Mouse (Mus musculus): ENCODE measurements at regions not wholly inside any gene's neighbourhood (a gene's known extent, or its start where the extent isn't known, plus 50 kb on each side); places are given as distances from the start of the nearest gene placed in this dataset.

DNA sequence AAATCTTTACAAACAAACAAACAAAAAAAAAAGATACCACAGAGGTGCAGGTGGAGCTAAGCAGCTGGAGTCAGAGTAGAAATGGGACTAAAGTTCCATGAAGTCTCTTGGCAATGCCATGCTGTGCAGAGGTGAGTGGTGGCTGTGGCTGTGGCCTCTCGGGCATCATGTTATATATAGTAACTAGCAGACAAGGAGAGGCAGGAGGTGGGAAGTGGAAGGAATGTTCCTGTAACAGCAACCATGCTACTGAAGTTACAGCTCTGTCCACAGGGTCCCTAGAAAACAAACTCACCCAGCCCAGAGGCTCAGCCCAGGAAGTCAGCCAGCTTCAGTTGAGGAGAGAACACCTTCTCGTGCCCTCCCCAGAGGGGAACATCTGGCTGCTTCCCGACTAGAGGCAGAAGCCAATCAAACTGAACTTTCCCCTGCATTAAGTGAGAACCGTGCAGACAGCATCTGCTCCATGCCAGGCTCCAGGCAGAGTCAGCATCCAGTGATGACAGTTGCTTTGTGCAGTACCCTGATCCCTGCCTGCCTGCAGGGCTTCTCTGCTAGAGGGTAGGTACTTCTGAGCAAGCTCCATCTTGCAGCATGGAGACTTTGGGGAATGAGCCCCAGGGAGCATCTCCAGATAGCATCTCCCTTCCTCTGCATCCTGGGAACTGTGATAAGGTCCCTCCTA, 154.2 kb downstream of the Rybp start:
- WGBS: 40% methylated on average over 4 of the region's 4 CpGs
- Histone ChIP-seq H3K4me1 (replicated peaks; ENCODE audit: control insufficient read depth, insufficient read depth, low read length) (no peaks in the 10 kb centered on the region; the same call in 1 of the 2 replicates), H3K27me3 (ENCODE audit: control insufficient read depth, insufficient read depth, low read depth, low read length) (no peaks in the 10 kb centered on the region; the same call in 1 of the 2 replicates), H3K9ac (ENCODE audit: low read length) (no peak overlapping the region), H3K27ac (ENCODE audit: low read length) (no peak overlapping the region), H3K4me2 (ENCODE audit: low read depth, low read length) (no peak overlapping the region), H3K4me3 (ENCODE audit: low read length) (no peak overlapping the region), H3K9me3 (ENCODE audit: control insufficient read depth, low read length) (no peaks in the 10 kb centered on the region), H3K36me3 (ENCODE audit: control insufficient read depth, insufficient read depth, low read length) (no peaks in the 10 kb centered on the region)
- no peak for ATAC-seq (ENCODE audit: low read depth)

DNA sequence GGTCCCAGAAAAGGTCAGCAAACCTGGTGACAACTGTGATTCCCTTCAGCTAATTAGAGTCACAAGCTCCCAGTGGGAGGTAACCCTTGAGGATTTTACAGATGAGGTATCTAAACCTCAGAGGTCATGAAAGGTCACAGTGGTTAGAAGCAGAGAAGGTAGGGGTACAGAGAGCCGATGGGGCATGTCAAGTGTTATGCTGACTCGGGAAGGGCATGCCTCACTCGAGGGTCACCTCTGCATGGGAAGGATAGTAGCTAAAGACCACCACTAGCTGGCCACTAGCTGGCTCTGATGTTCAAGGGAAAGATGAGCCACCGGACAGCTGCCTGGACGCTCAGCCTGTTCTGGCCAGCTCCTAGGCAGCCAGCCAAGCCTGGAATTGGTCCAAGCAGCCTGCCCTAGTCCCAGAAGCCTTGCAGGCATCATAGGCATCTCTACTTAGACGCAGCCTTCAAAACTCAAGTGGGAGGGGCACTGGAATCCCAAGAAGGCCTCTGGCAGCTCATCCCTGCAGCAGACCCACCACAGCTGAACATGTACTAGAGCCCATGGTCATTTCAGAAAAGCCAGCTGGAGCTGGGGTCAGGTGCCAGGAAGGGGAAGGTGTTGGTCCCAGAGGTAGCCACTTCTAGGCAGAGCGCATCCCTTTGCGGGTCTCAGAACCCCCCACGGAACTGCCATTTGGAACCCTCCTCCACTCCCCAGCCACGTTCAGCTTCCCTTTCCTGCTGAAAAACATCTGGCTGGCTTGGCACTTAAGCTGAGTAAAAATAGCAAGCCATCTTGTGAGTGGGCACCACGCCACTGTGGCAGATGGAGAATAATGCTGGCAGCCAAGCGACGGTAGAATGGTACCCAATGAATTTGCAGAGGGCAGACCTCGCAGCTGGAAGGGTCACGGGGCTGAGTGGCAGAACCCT, 159.8 kb downstream of the Rybp start:
- Histone ChIP-seq H3K9ac (ENCODE audit: low read length) (no peak overlapping the region), H3K4me2 (ENCODE audit: low read depth, low read length) (no peak overlapping the region), H3K27me3 (ENCODE audit: control insufficient read depth, insufficient read depth, low read depth, low read length) (no peaks in the 10 kb centered on the region), H3K27ac (ENCODE audit: low read length) (no peak overlapping the region), H3K4me1 (replicated peaks; ENCODE audit: control insufficient read depth, insufficient read depth, low read length) (peaks cover 13% of the 10 kb centered on the region), H3K36me3 (ENCODE audit: control insufficient read depth, insufficient read depth, low read length) (no peaks in the 10 kb centered on the region), H3K9me3 (ENCODE audit: control insufficient read depth, low read length) (0 out of 2 replicates have a peak, but pooled peaks cover 5% of the 10 kb centered on the region), H3K4me3 (ENCODE audit: low read length) (no peak overlapping the region)
- peak; percentile 92 for ATAC-seq (ENCODE audit: low read depth)
- 33% methylated on average over 15 of the region's 15 CpGs for WGBS

DNA sequence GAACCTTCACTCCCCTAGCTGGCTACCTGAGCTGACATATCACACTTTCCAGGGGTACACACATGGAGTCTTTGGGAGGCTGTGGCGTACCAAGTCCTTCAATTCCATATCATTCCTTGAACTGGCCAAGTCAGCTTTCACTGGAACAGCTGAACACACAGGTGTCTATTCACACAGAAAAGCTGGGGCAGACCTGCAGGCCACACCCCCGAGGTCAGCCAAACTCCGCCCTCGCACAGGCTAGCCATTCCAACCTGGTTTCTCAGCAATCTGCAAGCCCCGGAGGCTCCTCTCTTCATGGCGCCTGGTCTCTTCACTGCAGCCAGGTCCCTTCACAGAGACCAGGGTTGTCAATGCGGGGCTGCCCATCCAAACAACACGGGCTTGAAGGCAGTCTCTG, 160.5 kb downstream of the Rybp start:
- no peak for ATAC-seq (ENCODE audit: low read depth)
- no peak overlapping the region for H3K4me3 ChIP-seq (ENCODE audit: low read length)
- no peaks in the 10 kb centered on the region for H3K36me3 ChIP-seq (ENCODE audit: control insufficient read depth, insufficient read depth, low read length)
- 0 out of 2 replicates have a peak, but pooled peaks cover 5% of the 10 kb centered on the region for H3K9me3 ChIP-seq (ENCODE audit: control insufficient read depth, low read length)
- no peak overlapping the region for H3K4me2 ChIP-seq (ENCODE audit: low read depth, low read length)
- no peaks in the 10 kb centered on the region for H3K27me3 ChIP-seq (ENCODE audit: control insufficient read depth, insufficient read depth, low read depth, low read length)
- H3K27ac ChIP-seq (ENCODE audit: low read length): no peak overlapping the region
- WGBS: 43% methylated on average over 8 of the region's 8 CpGs
- H3K9ac ChIP-seq (ENCODE audit: low read length): no peak overlapping the region
- H3K4me1 ChIP-seq (replicated peaks; ENCODE audit: control insufficient read depth, insufficient read depth, low read length): peaks cover 13% of the 10 kb centered on the region

DNA sequence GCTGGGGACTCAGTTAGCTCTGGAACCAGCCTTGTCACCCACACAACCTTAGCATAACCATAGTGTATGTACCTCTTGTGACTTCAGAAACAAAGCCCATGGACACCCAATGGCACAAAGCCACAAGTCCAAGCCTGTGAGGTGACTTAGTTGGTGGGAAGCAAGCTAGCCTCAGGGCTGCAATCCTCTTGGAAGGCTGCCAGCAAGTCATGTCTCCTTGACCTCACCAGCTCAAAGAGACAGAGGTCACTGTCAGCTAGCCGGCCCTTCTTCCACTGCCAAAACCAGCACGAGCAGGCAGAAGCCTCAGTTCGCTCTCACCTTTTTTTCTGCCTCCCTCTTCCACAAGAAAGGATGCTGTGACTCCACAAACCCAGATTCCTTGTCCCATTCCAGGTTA, 161.0 kb downstream of the Rybp start:
- Histone ChIP-seq H3K4me1 (replicated peaks; ENCODE audit: control insufficient read depth, insufficient read depth, low read length) (peaks cover 13% of the 10 kb centered on the region), H3K27ac (ENCODE audit: low read length) (no peak overlapping the region), H3K4me3 (ENCODE audit: low read length) (no peak overlapping the region), H3K36me3 (ENCODE audit: control insufficient read depth, insufficient read depth, low read length) (no peaks in the 10 kb centered on the region), H3K9ac (ENCODE audit: low read length) (no peak overlapping the region), H3K9me3 (ENCODE audit: control insufficient read depth, low read length) (0 out of 2 replicates have a peak, but pooled peaks cover 5% of the 10 kb centered on the region), H3K4me2 (ENCODE audit: low read depth, low read length) (no peak overlapping the region), H3K27me3 (ENCODE audit: control insufficient read depth, insufficient read depth, low read depth, low read length) (no peaks in the 10 kb centered on the region)
- ATAC-seq (ENCODE audit: low read depth): no peak
- 48% methylated on average over 3 of the region's 3 CpGs for whole genome bisulfite sequencing

DNA sequence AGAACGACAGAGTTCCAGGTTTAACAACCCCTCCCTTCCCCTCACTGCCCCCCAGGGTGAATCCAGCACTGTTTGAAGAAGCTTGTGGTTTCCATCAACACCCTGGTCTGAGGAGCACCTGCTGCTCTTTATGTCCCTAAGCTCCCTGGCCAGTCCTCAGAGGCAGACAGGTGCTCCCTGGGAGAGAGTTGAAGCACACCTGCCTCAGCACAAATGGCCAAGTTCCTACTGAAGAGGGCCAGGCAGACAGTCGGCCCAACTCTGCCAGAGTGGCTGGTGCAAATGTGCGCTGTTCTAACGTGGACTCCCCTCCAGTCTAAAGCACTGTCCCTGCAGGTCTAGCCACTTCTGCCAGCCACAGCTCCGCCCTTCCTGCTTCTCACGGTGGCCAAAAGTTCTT, 166.0 kb downstream of the Rybp start:
- Histone ChIP-seq H3K27ac (ENCODE audit: low read length) (no peak overlapping the region), H3K4me2 (ENCODE audit: low read depth, low read length) (no peak overlapping the region), H3K4me3 (ENCODE audit: low read length) (no peak overlapping the region), H3K9me3 (ENCODE audit: control insufficient read depth, low read length) (0 out of 2 replicates have a peak, but pooled peaks cover 5% of the 10 kb centered on the region), H3K9ac (ENCODE audit: low read length) (no peak overlapping the region), H3K27me3 (ENCODE audit: control insufficient read depth, insufficient read depth, low read depth, low read length) (no peaks in the 10 kb centered on the region), H3K36me3 (ENCODE audit: control insufficient read depth, insufficient read depth, low read length) (no peaks in the 10 kb centered on the region), H3K4me1 (replicated peaks; ENCODE audit: control insufficient read depth, insufficient read depth, low read length) (no peaks in the 10 kb centered on the region)
- ATAC-seq (ENCODE audit: low read depth): no peak
- 29% methylated on average over 6 of the region's 6 CpGs for WGBS

DNA sequence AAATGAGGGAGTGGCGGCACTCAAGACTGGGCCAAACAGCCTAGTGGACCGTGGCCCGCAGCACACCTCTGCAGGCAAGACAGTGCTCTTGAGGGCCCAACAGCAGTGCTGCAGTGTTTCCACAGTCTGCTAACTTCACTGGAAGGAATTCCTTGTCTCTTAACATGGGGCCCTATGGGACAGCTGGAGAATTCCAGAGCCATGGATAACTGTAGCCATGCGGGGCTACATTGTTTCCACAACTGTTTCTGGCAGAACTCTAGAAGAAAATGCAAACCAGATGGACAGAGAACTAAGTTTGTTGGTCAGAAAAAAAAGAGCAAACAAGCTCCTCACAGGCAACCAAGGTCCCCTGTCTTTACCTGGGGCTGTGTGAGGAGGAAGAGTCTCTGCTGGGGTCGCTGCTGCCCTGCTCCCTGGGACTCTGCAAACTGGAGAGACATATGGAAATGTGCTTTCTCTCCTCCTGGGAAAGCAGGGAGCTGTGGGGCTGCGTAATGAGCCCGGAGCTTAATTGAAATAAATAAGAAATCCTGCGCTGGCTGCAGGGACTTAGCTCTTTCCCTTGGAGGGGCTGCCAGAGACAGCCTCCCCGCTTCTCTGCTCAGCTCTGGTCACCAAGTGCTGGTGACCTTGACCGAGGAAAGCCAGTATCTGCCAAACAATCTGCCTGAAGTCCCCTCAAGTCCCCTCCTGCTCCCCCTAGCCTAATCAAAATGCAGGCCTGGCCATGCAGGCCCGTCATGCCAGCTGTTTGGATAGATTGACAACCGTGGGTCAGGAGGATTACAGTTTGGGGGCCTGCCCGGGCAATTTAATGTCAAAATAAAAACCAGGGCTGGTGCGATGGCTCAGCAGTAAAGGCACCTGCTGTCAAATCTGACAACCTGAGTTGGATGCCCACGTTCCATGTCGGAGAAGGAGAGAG, 167.0 kb downstream of the Rybp start:
- Histone ChIP-seq H3K27ac (ENCODE audit: low read length) (no peak overlapping the region), H3K9me3 (ENCODE audit: control insufficient read depth, low read length) (0 out of 2 replicates have a peak, but pooled peaks cover 2% of the 10 kb centered on the region), H3K9ac (ENCODE audit: low read length) (no peak overlapping the region), H3K27me3 (ENCODE audit: control insufficient read depth, insufficient read depth, low read depth, low read length) (no peaks in the 10 kb centered on the region), H3K4me2 (ENCODE audit: low read depth, low read length) (no peak overlapping the region), H3K4me1 (replicated peaks; ENCODE audit: control insufficient read depth, insufficient read depth, low read length) (no peaks in the 10 kb centered on the region), H3K36me3 (ENCODE audit: control insufficient read depth, insufficient read depth, low read length) (no peaks in the 10 kb centered on the region), H3K4me3 (ENCODE audit: low read length) (no peak overlapping the region)
- WGBS: 70% methylated on average over 16 of the region's 16 CpGs
- ATAC-seq (ENCODE audit: low read depth): no peak

DNA sequence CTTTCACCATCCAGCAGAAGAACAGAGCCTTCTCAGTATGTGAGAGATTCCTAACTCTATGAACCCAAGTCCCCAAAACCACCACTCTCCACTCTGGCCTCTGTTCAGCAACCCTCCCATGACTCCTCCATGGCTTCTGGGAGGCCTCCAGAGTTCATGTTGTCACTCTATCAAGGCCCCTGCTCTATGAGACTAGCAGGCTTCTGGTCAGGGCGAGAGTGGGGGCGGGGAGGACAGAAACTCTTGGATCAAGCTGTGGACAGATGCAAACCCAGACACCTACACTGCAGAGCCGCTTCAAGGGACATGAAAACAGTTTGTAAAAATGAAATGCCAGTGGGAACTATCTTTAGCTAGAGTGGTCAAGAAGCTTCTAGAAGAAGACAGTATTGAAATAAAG, 170.2 kb downstream of the Rybp start:
- H3K4me2 ChIP-seq (ENCODE audit: low read depth, low read length): no peak overlapping the region
- no peak overlapping the region for H3K27ac ChIP-seq (ENCODE audit: low read length)
- no peaks in the 10 kb centered on the region for H3K36me3 ChIP-seq (ENCODE audit: control insufficient read depth, insufficient read depth, low read length)
- no peak overlapping the region for H3K4me3 ChIP-seq (ENCODE audit: low read length)
- no peak for ATAC-seq (ENCODE audit: low read depth)
- H3K9ac ChIP-seq (ENCODE audit: low read length): no peak overlapping the region
- H3K4me1 ChIP-seq (replicated peaks; ENCODE audit: control insufficient read depth, insufficient read depth, low read length): no peaks in the 10 kb centered on the region
- H3K27me3 ChIP-seq (ENCODE audit: control insufficient read depth, insufficient read depth, low read depth, low read length): no peaks in the 10 kb centered on the region
- H3K9me3 ChIP-seq (ENCODE audit: control insufficient read depth, low read length): no peaks in the 10 kb centered on the region
- WGBS: 84% methylated on average over 3 of the region's 3 CpGs

DNA sequence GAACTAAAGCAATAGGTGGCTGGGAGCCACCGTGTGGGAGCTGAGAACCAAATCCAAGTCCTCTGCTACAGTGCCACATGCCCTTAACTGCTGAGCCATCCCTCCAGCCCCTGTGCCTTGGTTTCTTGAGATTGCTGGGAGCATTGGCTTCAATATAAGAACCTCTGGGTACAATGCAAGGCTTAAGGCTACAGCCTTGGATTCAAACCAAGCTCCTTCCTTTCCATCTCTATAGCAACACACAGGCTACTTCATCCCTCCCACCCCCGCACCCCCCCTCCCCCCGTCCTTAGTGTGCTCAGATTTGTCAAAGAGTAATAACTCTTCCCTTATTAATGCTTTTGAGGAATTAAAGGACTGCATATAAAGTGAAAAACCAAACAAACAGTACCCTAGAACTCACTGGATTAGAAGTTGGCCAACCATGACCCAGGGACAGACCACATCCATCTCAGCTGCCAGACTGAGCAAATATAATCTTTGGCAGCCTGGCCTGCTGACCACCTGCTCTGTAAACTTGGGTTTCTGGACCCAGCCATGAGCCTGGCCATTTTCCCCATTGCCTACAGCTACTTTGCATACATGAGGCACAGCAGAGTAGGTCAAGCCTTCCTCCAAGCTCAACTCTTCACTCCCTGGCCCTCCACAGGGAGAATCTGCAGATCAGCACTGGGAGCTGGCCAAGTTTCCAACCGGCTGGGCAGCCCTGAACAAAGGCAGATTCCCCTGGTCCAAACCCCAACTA, 173.7 kb downstream of the Rybp start:
- H3K4me3 ChIP-seq (ENCODE audit: low read length): no peak overlapping the region
- 0 out of 2 replicates have a peak, but pooled peaks have one; percentile 36 for ATAC-seq (ENCODE audit: low read depth)
- no peak overlapping the region for H3K9ac ChIP-seq (ENCODE audit: low read length)
- WGBS: 49% methylated on average over 4 of the region's 4 CpGs
- no peaks in the 10 kb centered on the region for H3K9me3 ChIP-seq (ENCODE audit: control insufficient read depth, low read length)
- no peak overlapping the region for H3K27ac ChIP-seq (ENCODE audit: low read length)
- H3K4me2 ChIP-seq (ENCODE audit: low read depth, low read length): no peak overlapping the region
- H3K4me1 ChIP-seq (replicated peaks; ENCODE audit: control insufficient read depth, insufficient read depth, low read length): peaks cover 11% of the 10 kb centered on the region
- no peaks in the 10 kb centered on the region for H3K27me3 ChIP-seq (ENCODE audit: control insufficient read depth, insufficient read depth, low read depth, low read length)
- H3K36me3 ChIP-seq (ENCODE audit: control insufficient read depth, insufficient read depth, low read length): no peaks in the 10 kb centered on the region

Measured in lung, embryonic 16.5 days (tissue).